Mouse (Mus musculus) limb, embryonic 10.5 days (tissue): ENCODE data around the gene Hes3. TPM values are rescaled to one million over a fixed set of nuclear protein-coding genes. Genes with fewer than 3 reads are reported as not detected.

ENCODE experiments used
- DNase-seq: peaks from one replicate; pipeline ENCODE4 v3.0.0-alpha.2; 2017; ENCODE audit warnings: low spot score
- H3K27ac ChIP-seq: fragments of 300-500 bp; sonication (generic); 2 replicates; pipeline ENCODE4 v1.5.1; 2016; ENCODE audit warnings: mild to moderate bottlenecking
- H3K27me3 ChIP-seq: fragments of 300-500 bp; sonication (generic); 2 replicates; pipeline ENCODE4 v1.6.1; 2016; ENCODE audit warnings: low read depth, mild to moderate bottlenecking; ENCODE audit not compliant: poor library complexity, severe bottlenecking
- H3K36me3 ChIP-seq: fragments of 300-500 bp; sonication (generic); 2 replicates; pipeline ENCODE4 v1.6.1; 2016; ENCODE audit warnings: mild to moderate bottlenecking, moderate library complexity
- H3K4me1 ChIP-seq: fragments of 300-500 bp; sonication (generic); 2 replicates; pipeline ENCODE4 v1.6.1; 2016
- H3K4me3 ChIP-seq: fragments of 300-500 bp; sonication (generic); 2 replicates; pipeline ENCODE4 v1.5.1; 2016; ENCODE audit warnings: mild to moderate bottlenecking, moderate library complexity
- H3K9me3 ChIP-seq: fragments of 300-500 bp; sonication (generic); replicated peaks from 2 replicates; pipeline ENCODE4 v1.6.1; 2016; ENCODE audit warnings: mild to moderate bottlenecking
- WGBS: fragments of 180-500 bp; shearing (Covaris S2); methylation state at CpG from one replicate; pipeline ENCODE4 v1.1.7; 2016; 5-methylcytosine and 5-hydroxymethylcytosine counted together
- polyA plus RNA-seq: library from polyadenylated mRNA; unstranded; fragments of >200 nt; fragmentation: Nextera tagmentation; extraction: Ambion mirVana; gene quantifications from 2 replicates; pipeline ENCODE4 v1.2.1, GENCODE M21; 2016

Gene Hes3
- polyA plus RNA-seq, 1 experiment from 2014 or later, result not detected

DNA sequence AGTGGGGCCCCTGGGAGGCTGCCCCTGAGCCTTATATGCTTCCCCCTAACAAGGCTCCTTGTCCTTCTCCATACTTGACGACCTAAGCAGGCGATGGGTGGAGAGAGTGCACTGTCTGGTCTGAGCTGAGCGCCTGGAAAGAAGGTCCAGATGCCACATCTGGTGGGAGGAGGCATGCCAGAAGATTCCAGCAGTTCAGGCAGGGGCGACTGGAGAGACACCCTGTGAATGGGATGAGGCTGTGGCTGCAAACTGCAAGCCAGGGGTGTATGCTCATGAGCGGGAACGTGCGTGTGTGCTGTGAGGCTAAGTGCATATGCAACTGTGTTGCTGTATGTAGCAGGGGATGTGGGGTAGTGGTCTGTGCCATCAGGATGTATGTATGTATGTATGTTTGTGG is 19.5 kb downstream of the Hes3 start:
- WGBS, result 70% methylated on average over 7 of the region's 7 CpGs
- Histone ChIP-seq H3K4me1 (peaks cover 55% of the 10 kb centered on the region), H3K9me3 (no peaks in the 10 kb centered on the region)

DNA sequence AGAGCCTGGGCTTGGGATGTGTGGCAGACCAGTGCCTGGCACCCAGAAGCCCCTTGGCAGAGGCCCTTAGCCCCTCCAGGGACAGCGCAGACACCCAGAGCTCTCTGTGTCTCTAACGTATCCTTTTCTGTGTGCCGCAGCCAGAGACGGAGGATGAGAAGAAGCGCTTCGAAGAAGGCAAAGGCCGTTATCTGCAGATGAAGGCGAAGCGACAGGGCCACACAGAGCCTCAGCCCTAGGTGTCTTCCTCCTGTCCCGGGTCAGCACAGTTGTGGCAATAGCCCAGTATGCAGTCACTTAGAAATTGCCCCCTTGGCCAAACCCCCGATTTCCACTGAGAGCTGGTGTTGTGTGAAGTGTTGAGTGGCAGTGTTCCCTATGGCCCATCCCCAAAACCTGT is 20.1 kb downstream of the Hes3 start:
- no peak overlapping the region for H3K27ac ChIP-seq
- H3K36me3 ChIP-seq, result no peaks in the 10 kb centered on the region
- no peaks in the 10 kb centered on the region for H3K9me3 ChIP-seq
- 92% methylated on average over 11 of the region's 11 CpGs for WGBS
- DNase-seq, result no peak
- H3K27me3 ChIP-seq, result peaks cover 52% of the 10 kb centered on the region
- H3K4me3 ChIP-seq, result no peak overlapping the region
- H3K4me1 ChIP-seq, result peaks cover 51% of the 10 kb centered on the region

More for the DNA sequence above, 19.5 kb downstream of the Hes3 start:
- H3K36me3 ChIP-seq, result no peaks in the 10 kb centered on the region
- H3K27ac ChIP-seq, result peak overlapping the region; percentile 82; the same call in 1 of the 2 replicates
- no peak for DNase-seq
- H3K27me3 ChIP-seq, result peaks cover 59% of the 10 kb centered on the region
- no peak overlapping the region for H3K4me3 ChIP-seq

- Histone ChIP-seq H3K27ac (no peak overlapping the region), H3K4me1 (peaks cover 56% of the 10 kb centered on the region), H3K4me3 (no peak overlapping the region), H3K27me3 (peaks cover 45% of the 10 kb centered on the region), H3K9me3 (no peaks in the 10 kb centered on the region), H3K36me3 (no peaks in the 10 kb centered on the region)
- DNase-seq, result no peak
- 81% methylated on average over 9 of the region's 9 CpGs for WGBS
Measured at GRCm38 (mm10) chr4:152270599-152270998, 20.9 kb downstream of the Hes3 start.

GRCm38 (mm10) chr4:152269967-152270366 is 21.5 kb downstream of the Hes3 start:
- Histone ChIP-seq H3K27me3 (peaks cover 38% of the 10 kb centered on the region), H3K4me3 (no peak overlapping the region), H3K4me1 (peaks cover 52% of the 10 kb centered on the region), H3K27ac (no peak overlapping the region), H3K9me3 (no peaks in the 10 kb centered on the region), H3K36me3 (no peaks in the 10 kb centered on the region)
- 87% methylated on average over 13 of the region's 13 CpGs for WGBS
- DNase-seq, result no peak

DNA sequence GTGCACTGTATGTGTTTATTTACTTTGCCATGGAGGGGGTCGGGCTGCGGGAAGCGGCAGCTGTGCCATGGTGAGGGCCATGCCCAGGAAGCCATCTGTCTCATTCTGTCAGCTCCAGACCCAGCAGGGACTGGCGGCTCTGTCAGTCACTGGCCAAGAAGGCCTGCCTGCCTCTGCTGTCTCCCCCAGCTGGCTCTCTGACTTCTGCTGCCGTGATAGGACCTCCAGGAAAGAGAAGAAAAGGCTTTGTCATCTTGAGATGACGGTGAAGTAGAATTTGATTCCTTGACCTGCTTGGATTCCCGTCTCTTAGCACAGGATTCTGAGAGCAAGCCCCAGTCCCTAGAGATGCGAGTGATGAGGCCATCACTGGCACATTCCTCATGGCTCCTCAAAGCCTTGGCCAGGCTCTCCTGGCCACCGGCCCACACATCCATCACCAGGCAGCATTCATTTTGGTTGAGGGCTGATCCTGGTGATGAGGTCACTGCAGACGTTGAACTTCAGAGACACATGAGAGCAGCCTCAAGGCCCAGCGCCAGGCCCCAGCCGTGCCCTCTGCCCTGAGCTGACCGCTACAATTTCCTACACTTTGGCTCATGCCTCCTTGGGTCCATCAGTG is 23.6 kb downstream of the Hes3 start:
- 69% methylated on average over 13 of the region's 13 CpGs for WGBS
- no peaks in the 10 kb centered on the region for H3K36me3 ChIP-seq
- H3K4me1 ChIP-seq, result peaks cover 50% of the 10 kb centered on the region
- H3K27ac ChIP-seq, result no peak overlapping the region
- no peaks in the 10 kb centered on the region for H3K9me3 ChIP-seq
- no peak for DNase-seq
- no peak overlapping the region for H3K4me3 ChIP-seq
- peaks cover 18% of the 10 kb centered on the region for H3K27me3 ChIP-seq

DNA sequence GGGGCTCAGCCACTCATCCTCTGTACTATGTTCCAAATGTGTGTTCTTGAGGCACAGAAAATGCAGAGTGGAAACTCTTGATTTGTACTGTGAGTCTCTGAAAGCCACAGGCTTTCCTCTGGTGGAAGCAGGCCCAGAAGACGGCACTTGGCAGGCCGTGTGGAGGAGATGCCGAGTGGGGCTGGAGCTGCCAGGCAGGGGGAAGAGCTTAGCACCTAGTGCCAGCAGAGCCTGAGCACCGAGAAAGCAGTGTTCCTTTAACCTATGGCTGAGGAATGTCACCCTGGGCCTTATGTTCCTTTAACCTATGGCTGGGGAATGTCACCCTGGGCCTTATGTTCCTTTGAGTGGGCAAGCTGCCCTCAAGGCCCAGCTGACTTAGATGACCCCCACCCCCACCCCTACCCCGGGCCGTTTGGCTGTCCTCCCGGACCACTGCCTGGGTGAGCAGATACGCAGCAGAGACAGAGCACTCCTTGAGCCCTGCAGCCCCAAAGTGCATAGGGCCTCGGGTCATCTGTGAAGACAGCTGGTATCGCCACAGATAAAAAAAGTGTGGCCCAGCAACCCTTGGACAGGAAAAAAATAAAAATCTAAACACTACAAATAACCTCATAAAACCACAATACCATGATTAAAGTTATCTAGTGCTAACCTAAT is 25.1 kb downstream of the Hes3 start:
- H3K36me3 ChIP-seq, result no peaks in the 10 kb centered on the region
- H3K4me3 ChIP-seq, result no peak overlapping the region
- no peaks in the 10 kb centered on the region for H3K9me3 ChIP-seq
- no peak for DNase-seq
- H3K27ac ChIP-seq, result no peak overlapping the region
- 44% methylated on average over 10 of the region's 10 CpGs for WGBS
- H3K4me1 ChIP-seq, result peaks cover 50% of the 10 kb centered on the region
- peaks cover 12% of the 10 kb centered on the region for H3K27me3 ChIP-seq

DNA sequence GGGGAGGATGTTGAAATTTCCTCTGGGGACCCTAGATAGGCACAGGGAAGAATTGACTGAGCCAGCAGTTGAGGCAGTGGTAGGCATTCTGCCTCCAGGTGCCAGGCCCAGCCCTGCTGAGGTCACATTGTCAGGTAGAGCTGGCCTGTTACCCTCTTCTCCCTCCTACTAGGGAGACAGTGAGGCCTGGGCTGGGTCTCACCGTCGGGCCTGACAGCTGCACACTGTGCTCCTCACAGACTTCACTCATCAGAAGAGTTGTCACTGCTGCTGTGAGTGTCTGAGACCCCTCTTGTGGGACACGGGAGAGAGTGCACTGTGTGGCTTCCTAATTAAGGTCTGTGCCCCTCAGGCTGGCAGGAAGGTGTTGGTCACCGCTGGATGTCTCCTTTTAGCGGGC is 25.7 kb downstream of the Hes3 start:
- Histone ChIP-seq H3K27me3 (peaks cover 9% of the 10 kb centered on the region; the same call in 1 of the 2 replicates), H3K36me3 (no peaks in the 10 kb centered on the region), H3K4me1 (peaks cover 53% of the 10 kb centered on the region), H3K9me3 (no peaks in the 10 kb centered on the region), H3K4me3 (no peak overlapping the region), H3K27ac (no peak overlapping the region)
- no peak for DNase-seq
- WGBS, result 56% methylated on average over 5 of the region's 5 CpGs

DNA sequence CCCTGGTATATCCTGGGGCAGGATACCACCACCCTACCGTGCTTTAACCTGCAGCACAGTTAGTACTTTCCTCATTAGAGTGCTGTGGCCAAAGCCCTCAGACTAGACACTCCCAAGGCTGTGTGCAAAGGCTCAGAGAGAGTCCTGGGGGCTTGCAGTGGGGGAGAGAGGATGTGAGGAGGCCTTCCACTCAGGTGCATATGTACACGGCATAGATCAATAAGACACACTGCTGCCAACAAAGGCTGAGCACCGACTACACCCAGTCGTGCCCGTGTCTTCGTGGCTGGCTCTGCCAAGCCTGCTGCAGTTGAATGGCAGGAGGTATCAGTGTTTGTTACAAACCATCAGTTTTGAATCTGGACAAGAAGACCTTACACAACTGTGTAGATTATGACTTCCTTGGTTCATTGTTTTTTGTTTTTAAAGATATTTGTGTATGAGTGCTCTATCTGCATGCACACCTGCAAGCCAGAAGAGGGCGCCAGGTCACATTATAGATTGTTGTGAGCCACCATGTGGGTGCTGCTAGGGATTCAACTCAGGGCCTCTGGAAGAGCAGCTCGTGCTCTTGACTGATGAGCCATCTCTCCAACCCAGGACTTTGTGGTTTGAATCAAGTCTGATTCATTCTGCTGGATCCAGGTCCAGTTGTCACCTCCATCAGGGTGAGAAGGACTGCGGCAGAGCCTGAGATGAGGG is 26.4 kb downstream of the Hes3 start:
- no peak overlapping the region for H3K4me3 ChIP-seq
- peaks cover 53% of the 10 kb centered on the region for H3K4me1 ChIP-seq
- no peaks in the 10 kb centered on the region for H3K36me3 ChIP-seq
- DNase-seq, result no peak
- H3K27me3 ChIP-seq, result peaks cover 8% of the 10 kb centered on the region; the same call in 1 of the 2 replicates
- 89% methylated on average over 9 of the region's 9 CpGs for WGBS
- H3K27ac ChIP-seq, result 0 out of 2 replicates have a peak overlapping the region, but pooled peaks have one; percentile 43
- H3K9me3 ChIP-seq, result no peaks in the 10 kb centered on the region

- peaks cover 49% of the 10 kb centered on the region for H3K4me1 ChIP-seq
- 55% methylated on average over 4 of the region's 4 CpGs for WGBS
- H3K36me3 ChIP-seq, result no peaks in the 10 kb centered on the region
- no peak for DNase-seq
- H3K9me3 ChIP-seq, result no peaks in the 10 kb centered on the region
- H3K27ac ChIP-seq, result peak overlapping the region; percentile 43; the same call in 1 of the 2 replicates
- H3K27me3 ChIP-seq, result 0 out of 2 replicates have a peak, but pooled peaks cover 3% of the 10 kb centered on the region
- H3K4me3 ChIP-seq, result no peak overlapping the region
Measured at GRCm38 (mm10) chr4:152264177-152264530, 27.3 kb downstream of the Hes3 start.

GRCm38 (mm10) chr4:152263512-152264176 is 27.8 kb downstream of the Hes3 start:
- Histone ChIP-seq H3K4me3 (no peak overlapping the region), H3K27ac (peak overlapping the region; percentile 43; the same call in 1 of the 2 replicates), H3K27me3 (0 out of 2 replicates have a peak, but pooled peaks cover 3% of the 10 kb centered on the region), H3K9me3 (no peaks in the 10 kb centered on the region), H3K4me1 (peaks cover 49% of the 10 kb centered on the region), H3K36me3 (no peaks in the 10 kb centered on the region)
- 31% methylated on average over 10 of the region's 10 CpGs for WGBS
- no peak for DNase-seq

DNA sequence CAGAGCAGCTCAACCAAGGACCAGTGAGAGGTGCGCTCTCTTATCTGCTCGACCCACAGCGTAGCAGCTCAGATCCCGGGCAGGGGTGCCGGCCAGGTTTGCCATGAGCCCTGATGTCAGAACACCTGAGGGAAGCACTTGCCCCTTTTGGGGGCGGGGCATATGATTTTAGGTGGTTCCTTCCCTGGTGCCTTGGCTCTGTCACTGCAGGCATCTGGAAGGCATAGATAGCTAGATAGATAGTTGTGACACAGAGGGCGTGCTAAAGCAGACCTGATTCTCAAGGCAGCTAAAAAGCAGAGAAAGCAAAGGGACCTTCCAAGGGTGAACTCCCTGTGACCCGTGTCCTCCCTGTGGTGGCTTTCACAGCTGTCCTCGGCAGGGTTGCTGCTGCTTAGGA is 28.4 kb downstream of the Hes3 start:
- WGBS, result 63% methylated on average over 9 of the region's 9 CpGs
- no peak overlapping the region for H3K4me3 ChIP-seq
- 0 out of 2 replicates have a peak, but pooled peaks cover 3% of the 10 kb centered on the region for H3K27me3 ChIP-seq
- no peaks in the 10 kb centered on the region for H3K36me3 ChIP-seq
- H3K27ac ChIP-seq, result 0 out of 2 replicates have a peak overlapping the region, but pooled peaks have one; percentile 43
- H3K4me1 ChIP-seq, result peaks cover 49% of the 10 kb centered on the region
- DNase-seq, result no peak
- no peaks in the 10 kb centered on the region for H3K9me3 ChIP-seq

- no peak for DNase-seq
- Histone ChIP-seq H3K27ac (0 out of 2 replicates have a peak overlapping the region, but pooled peaks have one; percentile 36), H3K9me3 (no peaks in the 10 kb centered on the region), H3K36me3 (no peaks in the 10 kb centered on the region), H3K4me3 (no peak overlapping the region), H3K27me3 (0 out of 2 replicates have a peak, but pooled peaks cover 3% of the 10 kb centered on the region), H3K4me1 (peaks cover 49% of the 10 kb centered on the region)
- 75% methylated on average over 9 of the region's 9 CpGs for WGBS
Measured at GRCm38 (mm10) chr4:152262187-152262586, 29.3 kb downstream of the Hes3 start.
